Mouse (Mus musculus): Measurements from ENCODE around the gene Btbd35f19.
"Not testable (repeated sequence)": the region's sequence is repeated elsewhere in the genome, so short reads cannot be mapped to it uniquely, and the experiment has no call there.

The Btbd35f19 gene

DNA sequence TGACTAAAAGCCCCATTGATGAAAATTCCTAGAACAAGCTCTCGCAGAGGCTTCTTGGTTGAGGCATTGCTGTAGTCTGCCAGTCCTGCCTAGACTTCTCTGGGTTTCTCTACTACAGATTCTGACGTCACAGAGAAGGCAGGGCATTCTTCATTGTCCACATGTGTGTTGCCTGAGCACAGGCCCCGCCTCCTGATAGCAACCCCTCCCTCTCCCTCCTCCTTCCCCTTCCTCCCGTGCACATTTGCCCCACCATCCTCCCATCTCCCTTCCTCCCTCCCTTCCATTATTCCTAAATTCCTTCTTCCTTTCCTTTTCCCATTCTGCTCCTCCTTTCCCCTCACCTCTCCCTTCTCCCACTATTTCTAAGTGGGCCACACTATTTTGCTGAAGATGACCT lies at the start of gene Btbd35f19:
Gene Btbd35f19 (minus strand): TSS at position 101 of the 400 bp plus-strand sequence.
- not testable (repeated sequence) for DNase-seq (ENCODE audit: low read depth)

DNA sequence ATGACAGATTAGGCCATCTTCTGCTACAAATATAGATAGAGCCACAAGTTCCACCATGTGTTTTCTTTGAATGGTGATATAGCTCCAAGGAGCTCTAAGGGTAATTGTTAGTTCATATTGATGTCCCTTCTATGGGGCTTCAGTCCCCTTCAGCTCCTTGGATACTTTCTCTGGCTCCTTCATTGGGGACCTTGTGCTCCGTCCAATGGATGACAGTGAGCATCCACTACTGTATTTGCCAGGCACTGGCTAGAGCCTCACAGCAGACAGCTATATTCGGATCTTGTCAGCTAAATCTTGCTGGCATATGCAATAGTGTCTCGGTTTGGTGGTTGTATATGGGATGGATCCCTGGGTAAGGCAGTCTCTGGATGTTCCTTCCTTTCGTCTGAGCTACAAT lies 41.8 kb downstream of the Btbd35f19 start:
- not testable (repeated sequence) for DNase-seq (ENCODE audit: low read depth)

DNA sequence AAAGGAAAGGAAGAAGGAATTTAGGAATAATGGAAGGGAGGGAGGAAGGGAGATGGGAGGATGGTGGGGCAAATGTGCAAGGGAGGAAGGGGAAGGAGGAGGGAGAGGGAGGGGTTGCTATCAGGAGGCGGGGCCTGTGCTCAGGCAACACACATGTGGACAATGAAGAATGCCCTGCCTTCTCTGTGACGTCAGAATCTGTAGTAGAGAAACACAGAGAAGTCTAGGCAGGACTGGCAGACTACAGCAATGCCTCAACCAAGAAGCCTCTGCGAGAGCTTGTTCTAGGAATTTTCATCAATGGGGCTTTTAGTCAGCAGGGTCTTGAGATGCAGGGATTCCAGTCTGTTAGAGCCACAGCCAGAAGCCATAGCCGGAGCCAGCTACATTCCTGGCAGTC lies 47.6 kb downstream of the Btbd35f19 start, which contains the start of gene Btbd35f26:
Gene Btbd35f26 (plus strand): TSS at position 301 of the 400 bp plus-strand sequence.
- DNase-seq (ENCODE audit: low read depth): not testable (repeated sequence)
